Mouse (Mus musculus): ENCODE data around the gene Ccdc113. TPM values are rescaled to one million over a fixed set of nuclear protein-coding genes. Genes with fewer than 3 reads are reported as not detected.

Ccdc113 gene
- polyA plus RNA-seq, 1 experiment from 2014 or later = 3.1 TPM

DNA sequence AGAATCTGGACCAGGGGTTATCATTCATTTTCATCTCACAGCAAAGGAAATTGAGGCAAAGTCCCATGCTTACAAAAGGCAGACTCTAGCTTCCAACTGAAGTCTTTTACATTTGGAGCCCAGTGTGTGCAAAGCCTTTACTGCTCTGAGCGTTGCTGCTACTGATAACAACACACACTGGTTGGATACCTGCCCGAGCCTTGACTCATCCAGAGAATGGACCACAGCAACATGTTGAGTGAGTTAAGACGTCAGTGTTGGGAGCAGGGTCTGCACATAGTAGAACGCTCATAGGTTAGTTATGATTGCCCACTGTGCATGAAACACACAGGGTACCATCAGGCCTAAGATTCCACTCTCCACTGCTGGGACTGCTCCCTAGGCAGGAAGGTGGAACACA, 9.9 kb upstream of the Ccdc113 start:
- ATAC-seq (replicated peaks; ENCODE audit: extremely low read depth, insufficient read depth, low FRiP score) = no peak
- WGBS = 70% methylated on average over 4 of the region's 4 CpGs
- no peak overlapping the region for H3K27ac ChIP-seq (ENCODE audit: low read length)
- no peaks in the 10 kb centered on the region for H3K4me1 ChIP-seq (ENCODE audit: control insufficient read depth, insufficient read depth, low read length)
- H3K4me3 ChIP-seq (ENCODE audit: low read length) = no peak overlapping the region
- H3K9me3 ChIP-seq (replicated peaks; ENCODE audit: control insufficient read depth, low read length) = no peaks in the 10 kb centered on the region
- no peak overlapping the region for H3K4me2 ChIP-seq (ENCODE audit: low read depth, low read length)
- no peaks in the 10 kb centered on the region for H3K36me3 ChIP-seq (ENCODE audit: control insufficient read depth, insufficient read depth)
- no peaks in the 10 kb centered on the region for H3K27me3 ChIP-seq (ENCODE audit: control insufficient read depth, insufficient read depth, low read length)
- H3K9ac ChIP-seq (ENCODE audit: low read length) = no peak overlapping the region

DNA sequence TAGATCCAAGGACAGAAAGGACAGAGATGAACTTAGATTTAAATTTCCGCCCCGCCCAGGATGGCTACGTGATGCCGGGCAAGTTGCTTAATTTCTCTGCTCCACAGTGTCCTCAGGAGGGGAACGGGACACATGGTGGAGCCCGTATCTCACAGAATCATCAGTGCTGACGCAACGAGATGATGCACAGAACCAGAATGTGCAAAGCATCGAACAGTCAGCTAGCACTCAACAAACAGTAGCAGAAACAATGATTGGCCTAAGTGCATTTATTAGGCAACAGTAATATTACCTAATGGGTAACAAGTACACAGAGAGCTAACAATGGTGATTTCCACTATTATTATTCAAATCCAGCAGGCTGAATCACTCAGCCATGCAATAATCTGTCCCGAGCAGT, 5.7 kb upstream of the Ccdc113 start:
- ATAC-seq (replicated peaks; ENCODE audit: extremely low read depth, insufficient read depth, low FRiP score) = no peak
- 85% methylated on average over 10 of the region's 10 CpGs for WGBS
- no peak overlapping the region for H3K4me3 ChIP-seq (ENCODE audit: low read length)
- no peaks in the 10 kb centered on the region for H3K4me1 ChIP-seq (ENCODE audit: control insufficient read depth, insufficient read depth, low read length)
- H3K4me2 ChIP-seq (ENCODE audit: low read depth, low read length) = no peak overlapping the region
- H3K9me3 ChIP-seq (replicated peaks; ENCODE audit: control insufficient read depth, low read length) = no peaks in the 10 kb centered on the region
- H3K36me3 ChIP-seq (ENCODE audit: control insufficient read depth, insufficient read depth) = no peaks in the 10 kb centered on the region
- H3K27ac ChIP-seq (ENCODE audit: low read length) = no peak overlapping the region
- H3K27me3 ChIP-seq (ENCODE audit: control insufficient read depth, insufficient read depth, low read length) = no peaks in the 10 kb centered on the region
- H3K9ac ChIP-seq (ENCODE audit: low read length) = no peak overlapping the region

DNA sequence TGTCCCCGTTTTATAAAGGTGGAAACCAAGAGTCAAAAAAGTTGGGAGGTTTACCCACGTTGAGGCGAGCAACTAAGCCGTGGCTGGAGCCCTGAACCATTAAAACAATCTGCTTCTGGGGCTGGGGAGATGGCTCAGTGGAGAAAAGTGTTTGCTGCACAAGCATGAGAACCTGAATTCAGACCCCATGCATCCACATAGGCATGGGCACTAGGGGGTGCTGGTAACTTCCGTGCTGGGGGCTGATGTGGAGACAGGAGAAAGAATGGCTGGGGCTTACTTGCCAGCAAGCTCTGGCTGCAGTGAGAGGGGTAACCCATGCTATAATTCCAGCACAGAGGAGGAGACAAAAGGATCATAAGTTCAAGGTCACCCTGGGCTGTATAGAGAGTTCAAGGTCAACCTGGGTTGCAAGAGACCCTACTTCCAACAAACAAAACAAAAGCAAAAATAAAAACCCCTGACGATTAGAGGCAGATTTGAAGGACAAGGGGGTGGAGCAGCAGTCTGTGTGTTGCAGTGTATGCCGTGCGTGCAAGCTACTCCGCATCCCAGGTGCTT, 5.1 kb upstream of the Ccdc113 start:
- H3K9me3 ChIP-seq (replicated peaks; ENCODE audit: control insufficient read depth, low read length) = no peaks in the 10 kb centered on the region
- H3K27me3 ChIP-seq (ENCODE audit: control insufficient read depth, insufficient read depth, low read length) = no peaks in the 10 kb centered on the region
- no peak for ATAC-seq (replicated peaks; ENCODE audit: extremely low read depth, insufficient read depth, low FRiP score)
- 68% methylated on average over 9 of the region's 9 CpGs for WGBS
- H3K27ac ChIP-seq (ENCODE audit: low read length) = no peak overlapping the region
- H3K9ac ChIP-seq (ENCODE audit: low read length) = no peak overlapping the region
- no peak overlapping the region for H3K4me3 ChIP-seq (ENCODE audit: low read length)
- no peaks in the 10 kb centered on the region for H3K36me3 ChIP-seq (ENCODE audit: control insufficient read depth, insufficient read depth)
- no peaks in the 10 kb centered on the region for H3K4me1 ChIP-seq (ENCODE audit: control insufficient read depth, insufficient read depth, low read length)
- H3K4me2 ChIP-seq (ENCODE audit: low read depth, low read length) = no peak overlapping the region

DNA sequence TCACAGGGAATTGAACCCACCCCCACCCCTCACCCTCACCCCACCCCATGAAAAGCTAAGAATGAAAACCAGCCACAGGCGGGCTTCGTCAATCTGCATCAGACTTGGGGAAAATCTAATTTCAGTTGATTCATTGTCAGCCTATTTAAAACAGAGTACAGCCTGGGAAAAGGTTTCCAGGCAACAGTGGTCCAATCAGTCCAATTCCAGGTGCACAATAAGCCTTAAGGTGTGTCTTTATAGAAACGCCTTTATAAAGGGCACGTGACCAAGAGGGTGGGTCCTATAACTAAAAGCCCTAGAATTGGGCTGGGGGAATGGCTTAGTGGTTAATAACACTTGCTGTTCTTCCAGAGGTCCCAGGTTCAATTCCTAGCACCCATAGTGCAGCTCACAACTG, 1.7 kb upstream of the Ccdc113 start:
- no peak overlapping the region for H3K4me3 ChIP-seq (ENCODE audit: low read length)
- no peaks in the 10 kb centered on the region for H3K9me3 ChIP-seq (replicated peaks; ENCODE audit: control insufficient read depth, low read length)
- H3K4me2 ChIP-seq (ENCODE audit: low read depth, low read length) = no peak overlapping the region
- no peaks in the 10 kb centered on the region for H3K4me1 ChIP-seq (ENCODE audit: control insufficient read depth, insufficient read depth, low read length)
- H3K9ac ChIP-seq (ENCODE audit: low read length) = no peak overlapping the region
- ATAC-seq (replicated peaks; ENCODE audit: extremely low read depth, insufficient read depth, low FRiP score) = no peak
- no peaks in the 10 kb centered on the region for H3K27me3 ChIP-seq (ENCODE audit: control insufficient read depth, insufficient read depth, low read length)
- 75% methylated on average over 4 of the region's 4 CpGs for whole genome bisulfite sequencing
- H3K27ac ChIP-seq (ENCODE audit: low read length) = no peak overlapping the region
- no peaks in the 10 kb centered on the region for H3K36me3 ChIP-seq (ENCODE audit: control insufficient read depth, insufficient read depth)

DNA sequence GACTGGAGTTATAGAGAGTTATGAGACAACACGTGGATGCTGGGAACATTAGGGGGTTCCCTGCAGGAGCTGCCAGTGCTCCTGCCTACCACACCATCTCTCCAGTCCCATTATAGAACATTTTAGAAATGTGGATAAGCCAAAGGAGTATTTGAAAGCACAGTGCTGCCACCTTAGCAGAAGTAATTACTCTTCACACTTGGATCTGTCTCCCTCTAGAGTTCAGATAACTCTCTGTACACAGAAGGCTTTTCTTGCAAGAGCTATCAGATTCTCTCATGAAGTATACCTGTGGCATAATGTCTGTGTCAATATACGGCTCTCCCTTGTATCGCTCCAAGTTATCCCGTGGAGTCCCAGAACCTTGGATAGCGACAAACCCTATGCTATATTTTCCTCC, 5.6 kb downstream of the Ccdc113 start:
- H3K27me3 ChIP-seq (ENCODE audit: control insufficient read depth, insufficient read depth, low read length) = no peaks in the 10 kb centered on the region
- H3K9me3 ChIP-seq (replicated peaks; ENCODE audit: control insufficient read depth, low read length) = no peaks in the 10 kb centered on the region; the same call in 1 of the 2 replicates
- no peaks in the 10 kb centered on the region for H3K36me3 ChIP-seq (ENCODE audit: control insufficient read depth, insufficient read depth)
- H3K4me1 ChIP-seq (ENCODE audit: control insufficient read depth, insufficient read depth, low read length) = no peaks in the 10 kb centered on the region
- no peak overlapping the region for H3K4me2 ChIP-seq (ENCODE audit: low read depth, low read length)
- WGBS = 74% methylated on average over 5 of the region's 5 CpGs
- no peak overlapping the region for H3K27ac ChIP-seq (ENCODE audit: low read length)
- no peak for ATAC-seq (replicated peaks; ENCODE audit: extremely low read depth, insufficient read depth, low FRiP score)
- no peak overlapping the region for H3K4me3 ChIP-seq (ENCODE audit: low read length)
- no peak overlapping the region for H3K9ac ChIP-seq (ENCODE audit: low read length)

DNA sequence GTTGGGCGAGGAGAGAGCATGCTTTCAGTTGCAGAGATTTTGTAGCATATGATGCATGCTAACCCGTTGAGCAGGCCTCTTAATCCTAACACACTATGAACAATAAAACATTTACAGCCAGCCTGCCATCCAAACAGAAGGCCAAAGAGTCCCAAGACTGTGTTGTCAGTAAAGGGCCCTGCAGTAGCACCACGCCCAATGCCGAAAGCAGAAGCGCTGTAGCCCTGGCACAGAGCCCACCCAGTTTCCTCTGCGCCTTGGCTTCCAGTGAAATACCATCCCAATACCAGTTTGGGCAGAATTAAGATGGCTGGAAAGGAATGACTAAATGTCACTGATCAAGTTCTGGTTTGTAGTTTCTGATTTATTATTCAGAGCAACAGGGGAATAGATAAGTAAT, 8.3 kb downstream of the Ccdc113 start:
- ATAC-seq (replicated peaks; ENCODE audit: extremely low read depth, insufficient read depth, low FRiP score) = no peak
- Histone ChIP-seq H3K27me3 (ENCODE audit: control insufficient read depth, insufficient read depth, low read length) (no peaks in the 10 kb centered on the region), H3K9me3 (replicated peaks; ENCODE audit: control insufficient read depth, low read length) (no peaks in the 10 kb centered on the region; the same call in 1 of the 2 replicates), H3K36me3 (ENCODE audit: control insufficient read depth, insufficient read depth) (no peaks in the 10 kb centered on the region), H3K4me3 (ENCODE audit: low read length) (no peak overlapping the region), H3K9ac (ENCODE audit: low read length) (no peak overlapping the region), H3K27ac (ENCODE audit: low read length) (no peak overlapping the region), H3K4me2 (ENCODE audit: low read depth, low read length) (no peak overlapping the region), H3K4me1 (ENCODE audit: control insufficient read depth, insufficient read depth, low read length) (no peaks in the 10 kb centered on the region)
- WGBS = 81% methylated on average over 6 of the region's 6 CpGs

DNA sequence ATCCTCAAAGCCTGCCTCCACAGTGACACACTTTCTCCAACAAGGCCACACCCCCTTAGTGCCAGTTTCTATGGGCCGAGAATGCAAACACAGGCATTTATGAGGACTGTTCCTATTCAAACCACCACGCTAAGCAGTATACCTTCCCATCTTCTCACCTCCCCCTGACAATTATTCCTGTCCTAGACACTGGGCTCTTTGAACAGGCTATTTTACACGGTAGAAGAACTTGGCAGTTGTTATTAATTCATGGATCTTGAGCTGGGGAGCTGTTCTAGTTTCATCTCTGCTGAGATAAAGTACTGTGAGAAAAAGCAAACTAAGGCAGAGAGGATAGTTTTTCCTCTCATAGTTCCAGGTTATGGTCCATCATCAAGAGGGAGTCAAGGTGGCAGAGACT, 9.2 kb downstream of the Ccdc113 start:
- H3K4me3 ChIP-seq (ENCODE audit: low read length) = no peak overlapping the region
- 0 out of 2 replicates have a peak, but pooled peaks cover 3% of the 10 kb centered on the region for H3K4me1 ChIP-seq (ENCODE audit: control insufficient read depth, insufficient read depth, low read length)
- H3K9me3 ChIP-seq (replicated peaks; ENCODE audit: control insufficient read depth, low read length) = no peaks in the 10 kb centered on the region; the same call in 1 of the 2 replicates
- H3K27me3 ChIP-seq (ENCODE audit: control insufficient read depth, insufficient read depth, low read length) = no peaks in the 10 kb centered on the region
- ATAC-seq (replicated peaks; ENCODE audit: extremely low read depth, insufficient read depth, low FRiP score) = no peak
- no peak overlapping the region for H3K9ac ChIP-seq (ENCODE audit: low read length)
- no peak overlapping the region for H3K4me2 ChIP-seq (ENCODE audit: low read depth, low read length)
- H3K27ac ChIP-seq (ENCODE audit: low read length) = no peak overlapping the region
- 76% methylated on average over 3 of the region's 3 CpGs for WGBS
- no peaks in the 10 kb centered on the region for H3K36me3 ChIP-seq (ENCODE audit: control insufficient read depth, insufficient read depth)

DNA sequence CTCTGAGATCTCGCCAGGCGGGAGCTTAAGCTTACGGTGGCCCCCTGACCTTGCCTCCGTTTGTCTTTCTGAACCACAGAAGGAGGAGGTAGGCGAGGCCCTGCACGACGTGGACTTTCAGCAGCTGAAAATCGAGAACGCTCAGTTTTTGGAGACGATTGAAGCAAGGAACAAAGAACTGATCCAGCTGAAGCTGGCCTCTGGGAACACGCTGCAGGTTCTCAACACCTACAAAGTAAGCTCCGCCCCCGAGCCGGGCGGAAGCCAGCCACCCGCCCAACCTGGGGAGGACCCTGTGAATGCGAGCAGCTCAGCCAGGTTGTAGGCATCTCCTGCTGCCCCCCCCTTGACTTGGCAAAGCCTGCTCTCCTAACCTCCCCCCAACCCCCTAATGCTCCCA, 11.9 kb downstream of the Ccdc113 start:
- Histone ChIP-seq H3K9ac (ENCODE audit: low read length) (no peak overlapping the region), H3K36me3 (ENCODE audit: control insufficient read depth, insufficient read depth) (no peaks in the 10 kb centered on the region), H3K4me3 (ENCODE audit: low read length) (no peak overlapping the region), H3K27me3 (ENCODE audit: control insufficient read depth, insufficient read depth, low read length) (no peaks in the 10 kb centered on the region), H3K27ac (ENCODE audit: low read length) (no peak overlapping the region), H3K9me3 (replicated peaks; ENCODE audit: control insufficient read depth, low read length) (no peaks in the 10 kb centered on the region; the same call in 1 of the 2 replicates), H3K4me1 (ENCODE audit: control insufficient read depth, insufficient read depth, low read length) (0 out of 2 replicates have a peak, but pooled peaks cover 3% of the 10 kb centered on the region), H3K4me2 (ENCODE audit: low read depth, low read length) (no peak overlapping the region)
- ATAC-seq (replicated peaks; ENCODE audit: extremely low read depth, insufficient read depth, low FRiP score) = no peak
- WGBS = 74% methylated on average over 17 of the region's 17 CpGs

DNA sequence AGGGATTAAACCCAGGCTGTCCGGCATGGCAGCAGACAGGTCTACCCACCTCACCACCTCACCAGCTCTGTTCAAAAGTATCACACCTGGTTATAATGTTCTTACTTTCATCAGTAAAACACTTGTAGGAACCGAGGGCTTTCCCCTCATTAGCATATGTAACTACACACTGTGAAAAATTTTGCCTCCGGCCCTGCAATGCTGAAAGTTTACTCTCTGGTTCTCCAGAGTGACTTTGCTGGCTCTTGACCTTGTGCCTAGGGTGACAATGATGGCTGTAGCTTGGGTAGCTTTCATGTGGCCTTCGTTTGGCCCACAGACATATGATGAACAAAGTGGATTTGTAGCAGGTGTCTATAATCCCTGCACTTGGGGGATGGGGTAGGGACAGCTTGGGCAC, 13.1 kb downstream of the Ccdc113 start:
- no peaks in the 10 kb centered on the region for H3K27me3 ChIP-seq (ENCODE audit: control insufficient read depth, insufficient read depth, low read length)
- H3K4me1 ChIP-seq (ENCODE audit: control insufficient read depth, insufficient read depth, low read length) = 0 out of 2 replicates have a peak, but pooled peaks cover 3% of the 10 kb centered on the region
- H3K9me3 ChIP-seq (replicated peaks; ENCODE audit: control insufficient read depth, low read length) = no peaks in the 10 kb centered on the region; the same call in 1 of the 2 replicates
- H3K4me3 ChIP-seq (ENCODE audit: low read length) = no peak overlapping the region
- H3K9ac ChIP-seq (ENCODE audit: low read length) = no peak overlapping the region
- 78% methylated on average over 4 of the region's 4 CpGs for WGBS
- ATAC-seq (replicated peaks; ENCODE audit: extremely low read depth, insufficient read depth, low FRiP score) = no peak
- no peak overlapping the region for H3K27ac ChIP-seq (ENCODE audit: low read length)
- H3K4me2 ChIP-seq (ENCODE audit: low read depth, low read length) = no peak overlapping the region
- no peaks in the 10 kb centered on the region for H3K36me3 ChIP-seq (ENCODE audit: control insufficient read depth, insufficient read depth)

Data from heart, embryonic 16.5 days (tissue).